Mouse (Mus musculus) heart, postnatal 0 days (tissue): ENCODE measurements around the gene 4931414P19Rik.

Experiments
- CTCF ChIP-seq: IDR thresholded peaks from 2 replicates; pipeline ENCODE4 v1.5.1; 2016; ENCODE audit warnings: antibody characterized with exemption, control low read depth, low read depth
- EP300 ChIP-seq: IDR thresholded peaks from 2 replicates; pipeline ENCODE4 v1.6.1; 2016; ENCODE audit warnings: antibody characterized with exemption, low read depth

DNA sequence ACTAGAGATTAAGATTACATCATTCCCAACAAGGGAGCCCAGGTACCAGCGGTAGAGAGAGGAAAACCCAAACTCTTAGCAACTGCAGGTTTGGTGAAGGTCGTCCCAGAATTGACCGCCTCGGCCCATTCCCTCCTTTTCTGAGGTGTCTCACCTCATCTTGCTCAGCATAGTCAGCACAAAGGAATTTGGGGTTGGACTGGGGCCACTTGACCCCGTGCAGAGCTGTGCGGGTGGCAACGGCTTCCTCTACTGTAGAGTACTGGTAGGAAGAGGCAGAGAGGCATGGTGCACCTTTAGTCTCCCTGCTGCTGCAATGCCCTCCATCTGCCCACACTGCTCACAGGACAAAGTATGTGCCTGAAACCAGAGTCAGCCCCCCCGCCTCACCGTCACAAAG, 38.5 kb upstream of the 4931414P19Rik start:
- TF ChIP-seq CTCF, result no peak
- no peak for TF ChIP-seq EP300
